Mouse (Mus musculus): ENCODE data around the gene Ap2a1. TPM values are rescaled to one million over a fixed set of nuclear protein-coding genes. Genes with fewer than 3 reads are reported as not detected.
A peak's percentile ranks its signal among the peaks of the same experiment; 100 is the strongest.

Gene Ap2a1
- polyA plus RNA-seq, 1 experiment from 2014 or later, result 70.1 TPM

GRCm38 (mm10) chr7:44867802-44868201 is 61.5 kb downstream of the Ap2a1 start:
- WGBS, result 56% methylated on average over 9 of the region's 9 CpGs

GRCm38 (mm10) chr7:44867010-44867702 is 62.1 kb downstream of the Ap2a1 start:
- no peaks in the 10 kb centered on the region for H3K27me3 ChIP-seq (ENCODE audit: control insufficient read depth, insufficient read depth, low read length)
- H3K9me3 ChIP-seq (replicated peaks; ENCODE audit: control insufficient read depth, low read length), result no peaks in the 10 kb centered on the region
- no peak overlapping the region for H3K27ac ChIP-seq (replicated peaks; ENCODE audit: low read depth, low read length)
- 75% methylated on average over 19 of the region's 19 CpGs for WGBS
- DNase-seq (ENCODE audit: low spot score) (no peak), ATAC-seq (replicated peaks; ENCODE audit: insufficient number of reproducible peaks, low FRiP score, low TSS enrichment, low read depth) (no peak)
- H3K4me2 ChIP-seq (ENCODE audit: low read depth, low read length), result peak overlapping the region; percentile 90
- H3K4me1 ChIP-seq (ENCODE audit: control insufficient read depth, insufficient read depth, low read length), result peaks cover 6% of the 10 kb centered on the region; the same call in 1 of the 2 replicates
- H3K36me3 ChIP-seq (replicated peaks; ENCODE audit: control insufficient read depth, insufficient read depth, low read depth, low read length), result peaks cover 22% of the 10 kb centered on the region
- H3K9ac ChIP-seq (replicated peaks; ENCODE audit: low read length), result peak overlapping the region; percentile 39
- peak overlapping the region; percentile 97 for H3K4me3 ChIP-seq (ENCODE audit: low read depth, low read length)

More at GRCm38 (mm10) chr7:44867802-44868201, 61.5 kb downstream of the Ap2a1 start:
- peak overlapping the region; percentile 97 for H3K4me3 ChIP-seq (ENCODE audit: low read depth, low read length)
- H3K9me3 ChIP-seq (replicated peaks; ENCODE audit: control insufficient read depth, low read length), result no peaks in the 10 kb centered on the region
- peak overlapping the region; percentile 99 for H3K9ac ChIP-seq (replicated peaks; ENCODE audit: low read length)
- no peaks in the 10 kb centered on the region for H3K27me3 ChIP-seq (ENCODE audit: control insufficient read depth, insufficient read depth, low read length)
- DNase-seq (ENCODE audit: low spot score) (no peak), ATAC-seq (replicated peaks; ENCODE audit: insufficient number of reproducible peaks, low FRiP score, low TSS enrichment, low read depth) (no peak)
- peaks cover 16% of the 10 kb centered on the region for H3K36me3 ChIP-seq (replicated peaks; ENCODE audit: control insufficient read depth, insufficient read depth, low read depth, low read length)
- peak overlapping the region; percentile 90 for H3K4me2 ChIP-seq (ENCODE audit: low read depth, low read length)
- peaks cover 6% of the 10 kb centered on the region; the same call in 1 of the 2 replicates for H3K4me1 ChIP-seq (ENCODE audit: control insufficient read depth, insufficient read depth, low read length)
- no peak overlapping the region for H3K27ac ChIP-seq (replicated peaks; ENCODE audit: low read depth, low read length)

GRCm38 (mm10) chr7:44866276-44867009 is 62.9 kb downstream of the Ap2a1 start:
- Histone ChIP-seq H3K9ac (replicated peaks; ENCODE audit: low read length) (0 out of 2 replicates have a peak overlapping the region, but pooled peaks have one; percentile 13), H3K4me2 (ENCODE audit: low read depth, low read length) (peak overlapping the region; percentile 4; the same call in 1 of the 2 replicates), H3K27ac (replicated peaks; ENCODE audit: low read depth, low read length) (no peak overlapping the region), H3K4me1 (ENCODE audit: control insufficient read depth, insufficient read depth, low read length) (peaks cover 6% of the 10 kb centered on the region; the same call in 1 of the 2 replicates), H3K27me3 (ENCODE audit: control insufficient read depth, insufficient read depth, low read length) (no peaks in the 10 kb centered on the region), H3K9me3 (replicated peaks; ENCODE audit: control insufficient read depth, low read length) (no peaks in the 10 kb centered on the region), H3K36me3 (replicated peaks; ENCODE audit: control insufficient read depth, insufficient read depth, low read depth, low read length) (peaks cover 23% of the 10 kb centered on the region), H3K4me3 (ENCODE audit: low read depth, low read length) (no peak overlapping the region)
- ATAC-seq (replicated peaks; ENCODE audit: insufficient number of reproducible peaks, low FRiP score, low TSS enrichment, low read depth) (no peak), DNase-seq (ENCODE audit: low spot score) (no peak)
- WGBS, result 69% methylated on average over 15 of the region's 15 CpGs

GRCm38 (mm10) chr7:44864595-44865542 is 64.4 kb downstream of the Ap2a1 start:
- Histone ChIP-seq H3K4me1 (ENCODE audit: control insufficient read depth, insufficient read depth, low read length) (peaks cover 6% of the 10 kb centered on the region; the same call in 1 of the 2 replicates), H3K27me3 (ENCODE audit: control insufficient read depth, insufficient read depth, low read length) (no peaks in the 10 kb centered on the region), H3K4me3 (ENCODE audit: low read depth, low read length) (no peak overlapping the region), H3K4me2 (ENCODE audit: low read depth, low read length) (no peak overlapping the region), H3K9ac (replicated peaks; ENCODE audit: low read length) (no peak overlapping the region), H3K36me3 (replicated peaks; ENCODE audit: control insufficient read depth, insufficient read depth, low read depth, low read length) (peaks cover 23% of the 10 kb centered on the region), H3K9me3 (replicated peaks; ENCODE audit: control insufficient read depth, low read length) (no peaks in the 10 kb centered on the region), H3K27ac (replicated peaks; ENCODE audit: low read depth, low read length) (no peak overlapping the region)
- ATAC-seq (replicated peaks; ENCODE audit: insufficient number of reproducible peaks, low FRiP score, low TSS enrichment, low read depth) (no peak), DNase-seq (ENCODE audit: low spot score) (no peak)
- 88% methylated on average over 24 of the region's 24 CpGs for WGBS

- Histone ChIP-seq H3K36me3 (replicated peaks; ENCODE audit: control insufficient read depth, insufficient read depth, low read depth, low read length) (peaks cover 23% of the 10 kb centered on the region), H3K27ac (replicated peaks; ENCODE audit: low read depth, low read length) (no peak overlapping the region), H3K4me2 (ENCODE audit: low read depth, low read length) (no peak overlapping the region), H3K27me3 (ENCODE audit: control insufficient read depth, insufficient read depth, low read length) (no peaks in the 10 kb centered on the region), H3K4me3 (ENCODE audit: low read depth, low read length) (no peak overlapping the region), H3K9ac (replicated peaks; ENCODE audit: low read length) (no peak overlapping the region), H3K9me3 (replicated peaks; ENCODE audit: control insufficient read depth, low read length) (no peaks in the 10 kb centered on the region), H3K4me1 (ENCODE audit: control insufficient read depth, insufficient read depth, low read length) (peaks cover 6% of the 10 kb centered on the region; the same call in 1 of the 2 replicates)
- 87% methylated on average over 11 of the region's 11 CpGs for whole genome bisulfite sequencing
- ATAC-seq (replicated peaks; ENCODE audit: insufficient number of reproducible peaks, low FRiP score, low TSS enrichment, low read depth) (no peak), DNase-seq (ENCODE audit: low spot score) (no peak)
These were observed 65.3 kb downstream of the Ap2a1 start for GRCm38 (mm10) chr7:44863982-44864494.

GRCm38 (mm10) chr7:44863210-44863609 is 66.1 kb downstream of the Ap2a1 start:
- Histone ChIP-seq H3K27me3 (ENCODE audit: control insufficient read depth, insufficient read depth, low read length) (no peaks in the 10 kb centered on the region), H3K4me1 (ENCODE audit: control insufficient read depth, insufficient read depth, low read length) (peaks cover 6% of the 10 kb centered on the region; the same call in 1 of the 2 replicates), H3K4me3 (ENCODE audit: low read depth, low read length) (no peak overlapping the region), H3K4me2 (ENCODE audit: low read depth, low read length) (no peak overlapping the region), H3K9ac (replicated peaks; ENCODE audit: low read length) (no peak overlapping the region), H3K9me3 (replicated peaks; ENCODE audit: control insufficient read depth, low read length) (no peaks in the 10 kb centered on the region), H3K36me3 (replicated peaks; ENCODE audit: control insufficient read depth, insufficient read depth, low read depth, low read length) (peaks cover 23% of the 10 kb centered on the region), H3K27ac (replicated peaks; ENCODE audit: low read depth, low read length) (no peak overlapping the region)
- 91% methylated on average over 14 of the region's 14 CpGs for WGBS
- DNase-seq (ENCODE audit: low spot score), result no peak
- ATAC-seq (replicated peaks; ENCODE audit: insufficient number of reproducible peaks, low FRiP score, low TSS enrichment, low read depth), result no peak

- no peak overlapping the region for H3K27ac ChIP-seq (replicated peaks; ENCODE audit: low read depth, low read length)
- no peak for ATAC-seq (replicated peaks; ENCODE audit: insufficient number of reproducible peaks, low FRiP score, low TSS enrichment, low read depth)
- peaks cover 23% of the 10 kb centered on the region for H3K36me3 ChIP-seq (replicated peaks; ENCODE audit: control insufficient read depth, insufficient read depth, low read depth, low read length)
- H3K27me3 ChIP-seq (ENCODE audit: control insufficient read depth, insufficient read depth, low read length), result no peaks in the 10 kb centered on the region
- H3K4me2 ChIP-seq (ENCODE audit: low read depth, low read length), result no peak overlapping the region
- no peaks in the 10 kb centered on the region for H3K9me3 ChIP-seq (replicated peaks; ENCODE audit: control insufficient read depth, low read length)
- H3K4me1 ChIP-seq (ENCODE audit: control insufficient read depth, insufficient read depth, low read length), result peaks cover 5% of the 10 kb centered on the region
- no peak for DNase-seq (ENCODE audit: low spot score)
- WGBS, result 91% methylated on average over 8 of the region's 8 CpGs
- no peak overlapping the region for H3K4me3 ChIP-seq (ENCODE audit: low read depth, low read length)
- H3K9ac ChIP-seq (replicated peaks; ENCODE audit: low read length), result no peak overlapping the region
These were observed 66.9 kb downstream of the Ap2a1 start for GRCm38 (mm10) chr7:44862434-44862833.

All from embryonic facial prominence, embryonic 11.5 days (tissue).